Mouse (Mus musculus) cerebellum, adult 2 months (tissue): Measurements from ENCODE around the gene Npas1.

Source experiments
- CTCF ChIP-seq: fragments of 200-500 bp; IDR thresholded peaks from 2 replicates; pipeline ENCODE4 v1.5.1; 2011; ENCODE audit warnings: low read depth, mild to moderate bottlenecking, control low read depth, low read length, moderate library complexity, borderline replicate concordance; ENCODE audit not compliant: insufficient read depth
- POLR2A ChIP-seq: fragments of 200-500 bp; IDR thresholded peaks from 2 replicates; pipeline ENCODE4 v1.6.1; 2011; ENCODE audit warnings: low read length, control low read depth, borderline replicate concordance; ENCODE audit not compliant: insufficient read depth

DNA sequence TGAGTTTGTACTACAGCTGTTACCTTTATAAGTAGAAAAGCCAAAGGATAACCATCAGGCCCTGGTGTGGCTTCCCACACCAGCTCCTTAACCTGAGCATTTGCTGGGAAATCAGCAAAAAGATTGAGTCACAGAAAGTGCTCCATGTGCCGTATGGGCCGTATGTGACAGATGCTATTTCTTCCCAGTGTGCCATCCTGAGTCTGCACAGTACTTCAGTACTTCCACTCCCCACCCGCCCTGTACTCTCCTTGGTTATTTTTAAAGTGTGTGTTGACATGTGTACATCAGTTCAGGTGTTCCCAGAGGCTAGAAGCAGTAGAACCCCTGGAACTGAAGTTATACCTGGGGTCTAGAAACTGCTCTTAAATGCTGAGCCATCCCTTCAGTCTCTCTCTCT is 70.5 kb downstream of the Npas1 start:
- no peak for TF ChIP-seq CTCF
- TF ChIP-seq POLR2A, result no peak
